Mouse (Mus musculus): ENCODE measurements around the gene Mtmr4. TPM values are rescaled to one million over a fixed set of nuclear protein-coding genes. Genes with fewer than 3 reads are reported as not detected.

The Mtmr4 gene
- polyA plus RNA-seq, 1 experiment from 2014 or later, result 34.9 TPM

GRCm38 (mm10) chr11:87599395-87600089 lies 7.6 kb downstream of the Mtmr4 start:
- Histone ChIP-seq H3K9ac (no peak overlapping the region), H3K4me2 (no peak overlapping the region), H3K36me3 (peaks cover 79% of the 10 kb centered on the region), H3K27me3 (no peaks in the 10 kb centered on the region), H3K9me3 (no peaks in the 10 kb centered on the region), H3K4me1 (peaks cover 22% of the 10 kb centered on the region), H3K4me3 (no peak overlapping the region), H3K27ac (no peak overlapping the region)
- WGBS, result 80% methylated on average over 13 of the region's 13 CpGs
- no peak for ATAC-seq (ENCODE audit: borderline replicate concordance, extremely low read depth, low FRiP score, low TSS enrichment)

- H3K27ac ChIP-seq, result no peak overlapping the region
- H3K9me3 ChIP-seq, result no peaks in the 10 kb centered on the region
- H3K27me3 ChIP-seq, result no peaks in the 10 kb centered on the region
- no peak for ATAC-seq (ENCODE audit: borderline replicate concordance, extremely low read depth, low FRiP score, low TSS enrichment)
- H3K4me2 ChIP-seq, result no peak overlapping the region
- H3K36me3 ChIP-seq, result peaks cover 87% of the 10 kb centered on the region
- H3K9ac ChIP-seq, result no peak overlapping the region
- WGBS, result 93% methylated on average over 10 of the region's 10 CpGs
- H3K4me1 ChIP-seq, result peaks cover 15% of the 10 kb centered on the region
- H3K4me3 ChIP-seq, result no peak overlapping the region
Measured at GRCm38 (mm10) chr11:87600322-87600853, 8.4 kb downstream of the Mtmr4 start.

- no peak for ATAC-seq (ENCODE audit: borderline replicate concordance, extremely low read depth, low FRiP score, low TSS enrichment)
- Histone ChIP-seq H3K27ac (no peak overlapping the region), H3K4me2 (no peak overlapping the region), H3K4me3 (no peak overlapping the region), H3K9ac (no peak overlapping the region), H3K9me3 (no peaks in the 10 kb centered on the region), H3K36me3 (peaks cover 99% of the 10 kb centered on the region), H3K27me3 (no peaks in the 10 kb centered on the region), H3K4me1 (no peaks in the 10 kb centered on the region)
- WGBS, result 94% methylated on average over 9 of the region's 9 CpGs
Measured at GRCm38 (mm10) chr11:87602234-87602633, 10.3 kb downstream of the Mtmr4 start.

- no peak overlapping the region for H3K9ac ChIP-seq
- peaks cover 99% of the 10 kb centered on the region for H3K36me3 ChIP-seq
- H3K4me3 ChIP-seq, result no peak overlapping the region
- H3K4me2 ChIP-seq, result no peak overlapping the region
- H3K9me3 ChIP-seq, result no peaks in the 10 kb centered on the region
- H3K27me3 ChIP-seq, result no peaks in the 10 kb centered on the region
- H3K27ac ChIP-seq, result no peak overlapping the region
- no peaks in the 10 kb centered on the region for H3K4me1 ChIP-seq
- ATAC-seq (ENCODE audit: borderline replicate concordance, extremely low read depth, low FRiP score, low TSS enrichment), result no peak
- WGBS, result 91% methylated on average over 2 of the region's 2 CpGs
Measured at GRCm38 (mm10) chr11:87603571-87603970, 11.6 kb downstream of the Mtmr4 start.

- Histone ChIP-seq H3K36me3 (peaks cover 96% of the 10 kb centered on the region), H3K27me3 (no peaks in the 10 kb centered on the region), H3K9me3 (no peaks in the 10 kb centered on the region), H3K9ac (no peak overlapping the region), H3K27ac (no peak overlapping the region), H3K4me3 (no peak overlapping the region), H3K4me2 (no peak overlapping the region), H3K4me1 (no peaks in the 10 kb centered on the region)
- ATAC-seq (ENCODE audit: borderline replicate concordance, extremely low read depth, low FRiP score, low TSS enrichment), result no peak
- 85% methylated on average over 7 of the region's 7 CpGs for WGBS
Measured at GRCm38 (mm10) chr11:87609264-87609663, 17.3 kb downstream of the Mtmr4 start.

- peaks cover 95% of the 10 kb centered on the region for H3K36me3 ChIP-seq
- H3K27ac ChIP-seq, result no peak overlapping the region
- H3K4me1 ChIP-seq, result no peaks in the 10 kb centered on the region
- 67% methylated on average over 9 of the region's 9 CpGs for WGBS
- no peak overlapping the region for H3K4me2 ChIP-seq
- no peak for ATAC-seq (ENCODE audit: borderline replicate concordance, extremely low read depth, low FRiP score, low TSS enrichment)
- H3K9me3 ChIP-seq, result no peaks in the 10 kb centered on the region
- H3K9ac ChIP-seq, result no peak overlapping the region
- no peak overlapping the region for H3K4me3 ChIP-seq
- H3K27me3 ChIP-seq, result no peaks in the 10 kb centered on the region
Measured at GRCm38 (mm10) chr11:87611547-87611946, 19.6 kb downstream of the Mtmr4 start.

GRCm38 (mm10) chr11:87613972-87614371 lies 22.0 kb downstream of the Mtmr4 start:
- Histone ChIP-seq H3K4me3 (no peak overlapping the region), H3K4me1 (no peaks in the 10 kb centered on the region), H3K4me2 (no peak overlapping the region), H3K36me3 (peaks cover 88% of the 10 kb centered on the region), H3K27ac (no peak overlapping the region), H3K27me3 (no peaks in the 10 kb centered on the region), H3K9me3 (peaks cover 5% of the 10 kb centered on the region; the same call in 1 of the 2 replicates), H3K9ac (no peak overlapping the region)
- no peak for ATAC-seq (ENCODE audit: borderline replicate concordance, extremely low read depth, low FRiP score, low TSS enrichment)
- WGBS, result 82% methylated on average over 7 of the region's 7 CpGs

- no peaks in the 10 kb centered on the region for H3K27me3 ChIP-seq
- no peak for ATAC-seq (ENCODE audit: borderline replicate concordance, extremely low read depth, low FRiP score, low TSS enrichment)
- peaks cover 74% of the 10 kb centered on the region for H3K36me3 ChIP-seq
- no peak overlapping the region for H3K4me2 ChIP-seq
- no peak overlapping the region for H3K4me3 ChIP-seq
- H3K9me3 ChIP-seq, result peaks cover 5% of the 10 kb centered on the region; the same call in 1 of the 2 replicates
- 89% methylated on average over 5 of the region's 5 CpGs for WGBS
- no peak overlapping the region for H3K27ac ChIP-seq
- H3K4me1 ChIP-seq, result no peaks in the 10 kb centered on the region
- no peak overlapping the region for H3K9ac ChIP-seq
Measured at GRCm38 (mm10) chr11:87615551-87615950, 23.6 kb downstream of the Mtmr4 start.

GRCm38 (mm10) chr11:87615952-87616351 lies 24.0 kb downstream of the Mtmr4 start:
- H3K27ac ChIP-seq, result no peak overlapping the region
- WGBS, result 100% methylated on average over 2 of the region's 2 CpGs
- peaks cover 70% of the 10 kb centered on the region for H3K36me3 ChIP-seq
- H3K27me3 ChIP-seq, result no peaks in the 10 kb centered on the region
- ATAC-seq (ENCODE audit: borderline replicate concordance, extremely low read depth, low FRiP score, low TSS enrichment), result no peak
- H3K9me3 ChIP-seq, result peaks cover 5% of the 10 kb centered on the region; the same call in 1 of the 2 replicates
- no peak overlapping the region for H3K4me3 ChIP-seq
- no peaks in the 10 kb centered on the region for H3K4me1 ChIP-seq
- no peak overlapping the region for H3K4me2 ChIP-seq
- H3K9ac ChIP-seq, result no peak overlapping the region

- WGBS, result 87% methylated on average over 68 of the region's 69 CpGs
- Histone ChIP-seq H3K4me1 (no peaks in the 10 kb centered on the region), H3K4me2 (no peak within 1 kb of the TSS), H3K27me3 (no peaks in the 10 kb centered on the region), H3K9me3 (peaks cover 5% of the 10 kb centered on the region; the same call in 1 of the 2 replicates), H3K27ac (no peak within 1 kb of the TSS), H3K36me3 (peaks cover 62% of the 10 kb centered on the region), H3K9ac (no peak within 1 kb of the TSS), H3K4me3 (no peak within 1 kb of the TSS)
- no peak; the same call in none of the 2 replicates for ATAC-seq (ENCODE audit: borderline replicate concordance, extremely low read depth, low FRiP score, low TSS enrichment)
Measured at GRCm38 (mm10) chr11:87616790-87617474, 25.0 kb downstream of the Mtmr4 start, which contains the start of gene Hsf5. Gene Hsf5, plus strand, starts transcription at chr11:87617164.

GRCm38 (mm10) chr11:87617606-87618005 lies 25.6 kb downstream of the Mtmr4 start:
- WGBS, result 92% methylated on average over 32 of the region's 32 CpGs
- H3K27ac ChIP-seq, result no peak overlapping the region
- H3K4me1 ChIP-seq, result no peaks in the 10 kb centered on the region
- H3K4me2 ChIP-seq, result no peak overlapping the region
- H3K27me3 ChIP-seq, result no peaks in the 10 kb centered on the region
- no peak overlapping the region for H3K9ac ChIP-seq
- ATAC-seq (ENCODE audit: borderline replicate concordance, extremely low read depth, low FRiP score, low TSS enrichment), result peak; percentile 49; the same call in 1 of the 2 replicates
- peaks cover 5% of the 10 kb centered on the region; the same call in 1 of the 2 replicates for H3K9me3 ChIP-seq
- H3K4me3 ChIP-seq, result no peak overlapping the region
- H3K36me3 ChIP-seq, result peaks cover 61% of the 10 kb centered on the region

GRCm38 (mm10) chr11:87623160-87623559 lies 31.2 kb downstream of the Mtmr4 start:
- WGBS, result 64% methylated on average over 4 of the region's 4 CpGs
- H3K36me3 ChIP-seq, result peaks cover 30% of the 10 kb centered on the region
- no peak for ATAC-seq (ENCODE audit: borderline replicate concordance, extremely low read depth, low FRiP score, low TSS enrichment)

More at GRCm38 (mm10) chr11:87623160-87623559, 31.2 kb downstream of the Mtmr4 start:
- Histone ChIP-seq H3K9me3 (no peaks in the 10 kb centered on the region), H3K4me1 (no peaks in the 10 kb centered on the region), H3K27ac (no peak overlapping the region), H3K27me3 (no peaks in the 10 kb centered on the region), H3K9ac (no peak overlapping the region), H3K4me2 (no peak overlapping the region), H3K4me3 (no peak overlapping the region)

Measured in lung, embryonic 15.5 days (tissue).